Comparison of ENCODE assay signal across 16 mouse cellular contexts in genomic region chr14:72998111-72998510, GRCm38 (mm10). TPM values are rescaled to one million over a fixed set of nuclear protein-coding genes. Genes with fewer than 3 reads are reported as not detected.
DNase-seq lines count a peak whose midpoint lies in the region; ATAC-seq lines count a peak whose summit lies in the region.
"Had no signal": no experiment of that assay in that cellular context is flagged by ENCODE, and none has a peak within 500 bp of the region (broad histone marks: within the 10 kb centered on the region; RNA-seq: fewer than 3 reads in every experiment).

No protein-coding gene starts in this region.

- 0 out of 2 replicates have a peak, but pooled peaks have one; percentile 49 for ATAC-seq in hindbrain, embryonic 13.5 days (ENCODE audit: low FRiP score)
- no peak for ATAC-seq in hindbrain, embryonic 12.5 days (ENCODE audit: low FRiP score)
- no peak for ATAC-seq in liver, embryonic 11.5 days (replicated peaks; ENCODE audit: low FRiP score)
- ATAC-seq: intestine, embryonic 15.5 days had no signal

- H3K4me2 ChIP-seq in hindbrain, embryonic 13.5 days = no peak overlapping the region
- no peak overlapping the region for H3K4me2 ChIP-seq in hindbrain, embryonic 12.5 days (replicated peaks)
- no peak overlapping the region for H3K4me2 ChIP-seq in liver, embryonic 11.5 days
- H3K4me2 ChIP-seq: embryonic facial prominence, embryonic 13.5 days; heart, embryonic 11.5 days; intestine, embryonic 15.5 days had no signal

- peaks cover 9% of the 10 kb centered on the region; the same call in 1 of the 2 replicates for H3K4me1 ChIP-seq in hindbrain, embryonic 13.5 days (replicated peaks)
- H3K4me1 ChIP-seq in hindbrain, embryonic 12.5 days = peaks cover 4% of the 10 kb centered on the region; the same call in 1 of the 2 replicates
- H3K4me1 ChIP-seq in midbrain, embryonic 10.5 days = peaks cover 34% of the 10 kb centered on the region
- H3K4me1 ChIP-seq in liver, embryonic 11.5 days (replicated peaks; ENCODE audit: control insufficient read depth, insufficient read depth, low read length) = no peaks in the 10 kb centered on the region
- H3K4me1 ChIP-seq: intestine, embryonic 15.5 days had no signal

- peak; percentile 46 for DNase-seq in embryo, embryonic 10.5 days (ENCODE audit: low spot score)
- peak; percentile 40 for DNase-seq in midbrain, embryonic 10.5 days (ENCODE audit: low spot score)
- peak; percentile 77 for DNase-seq in retina, embryonic 14.5 days (ENCODE audit: low spot score)
- no peak for DNase-seq in frontal cortex, postnatal 36 days (ENCODE audit: low spot score in 2 of 2)
- no peak for DNase-seq in liver, embryonic 11.5 days (ENCODE audit: low spot score)
- DNase-seq: gastrocnemius, postnatal 36 days; heart, postnatal 36 days; layer of hippocampus, postnatal 36 days; lung, adult 2 months; lung, postnatal 4 days; thymus, adult 2 months had no signal

- no peak overlapping the region for H3K4me3 ChIP-seq in hindbrain, embryonic 13.5 days
- H3K4me3 ChIP-seq in hindbrain, embryonic 12.5 days = no peak overlapping the region
- H3K4me3 ChIP-seq in midbrain, embryonic 10.5 days = no peak overlapping the region
- H3K4me3 ChIP-seq in liver, embryonic 11.5 days (ENCODE audit: low read depth, low read length) = no peak overlapping the region
- H3K4me3 ChIP-seq: embryonic facial prominence, embryonic 13.5 days; intestine, embryonic 15.5 days had no signal

- WGBS in hindbrain, embryonic 13.5 days = 29% methylated on average over 6 of the region's 6 CpGs
- 48% methylated on average over 6 of the region's 6 CpGs for WGBS in hindbrain, embryonic 12.5 days
- 48% methylated on average over 6 of the region's 6 CpGs for WGBS in midbrain, embryonic 10.5 days
- WGBS in liver, embryonic 11.5 days = 84% methylated on average over 6 of the region's 6 CpGs

- H3K9me3 ChIP-seq in hindbrain, embryonic 13.5 days = no peaks in the 10 kb centered on the region
- no peaks in the 10 kb centered on the region for H3K9me3 ChIP-seq in hindbrain, embryonic 12.5 days (replicated peaks)
- no peaks in the 10 kb centered on the region for H3K9me3 ChIP-seq in midbrain, embryonic 10.5 days (replicated peaks)
- H3K9me3 ChIP-seq in liver, embryonic 11.5 days (ENCODE audit: control insufficient read depth, low read length) = no peaks in the 10 kb centered on the region
- H3K9me3 ChIP-seq: embryonic facial prominence, embryonic 13.5 days; intestine, embryonic 15.5 days had no signal

- no peaks in the 10 kb centered on the region for H3K27me3 ChIP-seq in hindbrain, embryonic 13.5 days
- no peaks in the 10 kb centered on the region for H3K27me3 ChIP-seq in hindbrain, embryonic 12.5 days
- H3K27me3 ChIP-seq in midbrain, embryonic 10.5 days (ENCODE audit: low read depth, poor library complexity, severe bottlenecking) = peaks cover 7% of the 10 kb centered on the region; the same call in 1 of the 2 replicates
- no peaks in the 10 kb centered on the region for H3K27me3 ChIP-seq in liver, embryonic 11.5 days (replicated peaks; ENCODE audit: control insufficient read depth, insufficient read depth, low read length)
- H3K27me3 ChIP-seq: embryonic facial prominence, embryonic 13.5 days; intestine, embryonic 15.5 days had no signal

- H3K36me3 ChIP-seq in hindbrain, embryonic 13.5 days = no peaks in the 10 kb centered on the region
- no peaks in the 10 kb centered on the region for H3K36me3 ChIP-seq in hindbrain, embryonic 12.5 days
- no peaks in the 10 kb centered on the region for H3K36me3 ChIP-seq in midbrain, embryonic 10.5 days
- no peaks in the 10 kb centered on the region for H3K36me3 ChIP-seq in liver, embryonic 11.5 days (ENCODE audit: control insufficient read depth, insufficient read depth, low read length)
- H3K36me3 ChIP-seq: embryonic facial prominence, embryonic 13.5 days; intestine, embryonic 15.5 days had no signal

- no peak overlapping the region for H3K27ac ChIP-seq in hindbrain, embryonic 13.5 days
- H3K27ac ChIP-seq in hindbrain, embryonic 12.5 days = no peak overlapping the region
- no peak overlapping the region for H3K27ac ChIP-seq in midbrain, embryonic 10.5 days (replicated peaks)
- H3K27ac ChIP-seq in liver, embryonic 11.5 days (ENCODE audit: low read depth, low read length) = no peak overlapping the region
- H3K27ac ChIP-seq: embryonic facial prominence, embryonic 13.5 days; intestine, embryonic 15.5 days had no signal

- no peak overlapping the region for H3K9ac ChIP-seq in hindbrain, embryonic 13.5 days
- H3K9ac ChIP-seq in hindbrain, embryonic 12.5 days = no peak overlapping the region
- no peak overlapping the region for H3K9ac ChIP-seq in liver, embryonic 11.5 days (ENCODE audit: low read depth, low read length)
- H3K9ac ChIP-seq: embryonic facial prominence, embryonic 13.5 days; intestine, embryonic 15.5 days had no signal

RNA-seq across cellular contexts. Expression of gene Cysltr2, which starts 50.8 kb away (rescaled TPM):
- 0.34 TPM in 1 of 2 replicates, not detected in the other for polyA plus RNA-seq in hindbrain, embryonic 13.5 days (2015; fragmentation: Nextera tagmentation; extraction: Ambion mirVana)
- polyA plus RNA-seq in hindbrain, embryonic 12.5 days (2016; fragmentation: Nextera tagmentation; extraction: Ambion mirVana) = not detected in 2 replicates
- not detected in 2 replicates for polyA plus RNA-seq in midbrain, embryonic 10.5 days (2016; fragmentation: Nextera tagmentation; extraction: Ambion mirVana)
- 0.18 and 0.49 TPM in 2 replicates for polyA plus RNA-seq in liver, embryonic 11.5 days (2014; fragmentation: Nextera tagmentation; extraction: Ambion mirVana)
- polyA plus RNA-seq: embryonic facial prominence, embryonic 13.5 days; heart, embryonic 11.5 days had no signal

Comparison
In these comparisons a context has a peak if more than half of its experiments do, and no peak if none do; other contexts are left out.
1. DNase-seq: peak in embryo, embryonic 10.5 days (single experiment), midbrain, embryonic 10.5 days (single experiment) and retina, embryonic 14.5 days (single experiment); none in frontal cortex, postnatal 36 days (0 of 2) and liver, embryonic 11.5 days (single experiment).